Mouse (Mus musculus): ENCODE results near the gene Gbp9. TPM values are rescaled to one million over a fixed set of nuclear protein-coding genes. Genes with fewer than 3 reads are reported as not detected.
"Not testable (repeated sequence)": the region's sequence is repeated elsewhere in the genome, so short reads cannot be mapped to it uniquely, and the experiment has no call there.

The Gbp9 gene
- polyA plus RNA-seq, 1 experiment: 0.63 TPM

GRCm38 (mm10) chr5:105138906-105139305, 433 bp downstream of the Gbp9 start:
- H3K4me3 ChIP-seq (ENCODE audit: low read depth, low read length): no peak overlapping the region
- H3K27ac ChIP-seq (ENCODE audit: insufficient read depth, low read length): peak overlapping the region; percentile 2; the same call in 1 of the 2 replicates
- H3K36me3 ChIP-seq (ENCODE audit: control insufficient read depth, insufficient read depth, low read length, poor library complexity, severe bottlenecking): no peaks in the 10 kb centered on the region
- H3K9ac ChIP-seq (ENCODE audit: low read depth, poor library complexity, severe bottlenecking): no peak overlapping the region
- H3K9me3 ChIP-seq (replicated peaks; ENCODE audit: control insufficient read depth, insufficient read depth, low read length, poor library complexity, severe bottlenecking): no peaks in the 10 kb centered on the region
- no peaks in the 10 kb centered on the region for H3K4me1 ChIP-seq (ENCODE audit: control insufficient read depth, insufficient read depth, low read length)
- H3K27me3 ChIP-seq (ENCODE audit: control insufficient read depth, insufficient read depth, low read length, poor library complexity, severe bottlenecking): no peaks in the 10 kb centered on the region
- no peak for TF ChIP-seq POLR2A (IDR thresholded peaks at IDR 0.05; ENCODE audit: insufficient read depth, low read length)
- TF ChIP-seq EP300 (IDR thresholded peaks at IDR 0.05; ENCODE audit: insufficient read depth, low read depth, low read length): no peak
- no peak for TF ChIP-seq CTCF (IDR thresholded peaks at IDR 0.05; ENCODE audit: low read depth, low read length)

- H3K27me3 ChIP-seq (ENCODE audit: control insufficient read depth, insufficient read depth, low read length, poor library complexity, severe bottlenecking); H3K36me3 ChIP-seq (ENCODE audit: control insufficient read depth, insufficient read depth, low read length, poor library complexity, severe bottlenecking); H3K4me3 ChIP-seq (ENCODE audit: low read depth, low read length); H3K9ac ChIP-seq (ENCODE audit: low read depth, poor library complexity, severe bottlenecking); H3K4me1 ChIP-seq (ENCODE audit: control insufficient read depth, insufficient read depth, low read length); H3K9me3 ChIP-seq (replicated peaks; ENCODE audit: control insufficient read depth, insufficient read depth, low read length, poor library complexity, severe bottlenecking); H3K27ac ChIP-seq (ENCODE audit: insufficient read depth, low read length): not testable (repeated sequence)
These were observed 2.5 kb downstream of the Gbp9 start for GRCm38 (mm10) chr5:105136706-105137304.

GRCm38 (mm10) chr5:105121731-105122130, 17.6 kb downstream of the Gbp9 start:
- not testable (repeated sequence) for H3K9me3 ChIP-seq (replicated peaks; ENCODE audit: control insufficient read depth, insufficient read depth, low read length, poor library complexity, severe bottlenecking); H3K27ac ChIP-seq (ENCODE audit: insufficient read depth, low read length); H3K36me3 ChIP-seq (ENCODE audit: control insufficient read depth, insufficient read depth, low read length, poor library complexity, severe bottlenecking); H3K9ac ChIP-seq (ENCODE audit: low read depth, poor library complexity, severe bottlenecking); H3K27me3 ChIP-seq (ENCODE audit: control insufficient read depth, insufficient read depth, low read length, poor library complexity, severe bottlenecking); H3K4me1 ChIP-seq (ENCODE audit: control insufficient read depth, insufficient read depth, low read length); H3K4me3 ChIP-seq (ENCODE audit: low read depth, low read length)

- TF ChIP-seq POLR2A (IDR thresholded peaks at IDR 0.05; ENCODE audit: insufficient read depth, low read length) (no peak), CTCF (IDR thresholded peaks at IDR 0.05; ENCODE audit: low read depth, low read length) (no peak), EP300 (IDR thresholded peaks at IDR 0.05; ENCODE audit: insufficient read depth, low read depth, low read length) (no peak)
- Histone ChIP-seq H3K9ac (ENCODE audit: low read depth, poor library complexity, severe bottlenecking) (no peak overlapping the region), H3K9me3 (replicated peaks; ENCODE audit: control insufficient read depth, insufficient read depth, low read length, poor library complexity, severe bottlenecking) (peaks cover 2% of the 10 kb centered on the region; the same call in 1 of the 2 replicates), H3K36me3 (ENCODE audit: control insufficient read depth, insufficient read depth, low read length, poor library complexity, severe bottlenecking) (no peaks in the 10 kb centered on the region), H3K4me3 (ENCODE audit: low read depth, low read length) (no peak overlapping the region), H3K4me1 (ENCODE audit: control insufficient read depth, insufficient read depth, low read length) (no peaks in the 10 kb centered on the region), H3K27ac (ENCODE audit: insufficient read depth, low read length) (no peak overlapping the region), H3K27me3 (ENCODE audit: control insufficient read depth, insufficient read depth, low read length, poor library complexity, severe bottlenecking) (no peaks in the 10 kb centered on the region)
These were observed 23.6 kb downstream of the Gbp9 start for GRCm38 (mm10) chr5:105115740-105116139.

GRCm38 (mm10) chr5:105114696-105115095, 24.6 kb downstream of the Gbp9 start:
- Histone ChIP-seq H3K9me3 (replicated peaks; ENCODE audit: control insufficient read depth, insufficient read depth, low read length, poor library complexity, severe bottlenecking) (peaks cover 2% of the 10 kb centered on the region; the same call in 1 of the 2 replicates), H3K4me3 (ENCODE audit: low read depth, low read length) (no peak overlapping the region), H3K9ac (ENCODE audit: low read depth, poor library complexity, severe bottlenecking) (no peak overlapping the region), H3K36me3 (ENCODE audit: control insufficient read depth, insufficient read depth, low read length, poor library complexity, severe bottlenecking) (no peaks in the 10 kb centered on the region), H3K27ac (ENCODE audit: insufficient read depth, low read length) (no peak overlapping the region), H3K27me3 (ENCODE audit: control insufficient read depth, insufficient read depth, low read length, poor library complexity, severe bottlenecking) (no peaks in the 10 kb centered on the region), H3K4me1 (ENCODE audit: control insufficient read depth, insufficient read depth, low read length) (no peaks in the 10 kb centered on the region)
- TF ChIP-seq EP300 (IDR thresholded peaks at IDR 0.05; ENCODE audit: insufficient read depth, low read depth, low read length): no peak
- no peak for TF ChIP-seq POLR2A (IDR thresholded peaks at IDR 0.05; ENCODE audit: insufficient read depth, low read length)
- no peak for TF ChIP-seq CTCF (IDR thresholded peaks at IDR 0.05; ENCODE audit: low read depth, low read length)

- no peaks in the 10 kb centered on the region for H3K27me3 ChIP-seq (ENCODE audit: control insufficient read depth, insufficient read depth, low read length, poor library complexity, severe bottlenecking)
- no peak overlapping the region for H3K4me3 ChIP-seq (ENCODE audit: low read depth, low read length)
- no peak overlapping the region for H3K27ac ChIP-seq (ENCODE audit: insufficient read depth, low read length)
- H3K4me1 ChIP-seq (ENCODE audit: control insufficient read depth, insufficient read depth, low read length): no peaks in the 10 kb centered on the region
- no peak overlapping the region for H3K9ac ChIP-seq (ENCODE audit: low read depth, poor library complexity, severe bottlenecking)
- no peaks in the 10 kb centered on the region for H3K36me3 ChIP-seq (ENCODE audit: control insufficient read depth, insufficient read depth, low read length, poor library complexity, severe bottlenecking)
- peaks cover 2% of the 10 kb centered on the region; the same call in 1 of the 2 replicates for H3K9me3 ChIP-seq (replicated peaks; ENCODE audit: control insufficient read depth, insufficient read depth, low read length, poor library complexity, severe bottlenecking)
- TF ChIP-seq EP300 (IDR thresholded peaks at IDR 0.05; ENCODE audit: insufficient read depth, low read depth, low read length) (no peak), POLR2A (IDR thresholded peaks at IDR 0.05; ENCODE audit: insufficient read depth, low read length) (no peak), CTCF (IDR thresholded peaks at IDR 0.05; ENCODE audit: low read depth, low read length) (no peak)
These were observed 25.7 kb downstream of the Gbp9 start for GRCm38 (mm10) chr5:105113656-105114055.

- not testable (repeated sequence) for H3K9me3 ChIP-seq (replicated peaks; ENCODE audit: control insufficient read depth, insufficient read depth, low read length, poor library complexity, severe bottlenecking); H3K9ac ChIP-seq (ENCODE audit: low read depth, poor library complexity, severe bottlenecking); H3K36me3 ChIP-seq (ENCODE audit: control insufficient read depth, insufficient read depth, low read length, poor library complexity, severe bottlenecking); H3K4me1 ChIP-seq (ENCODE audit: control insufficient read depth, insufficient read depth, low read length); H3K27me3 ChIP-seq (ENCODE audit: control insufficient read depth, insufficient read depth, low read length, poor library complexity, severe bottlenecking); H3K27ac ChIP-seq (ENCODE audit: insufficient read depth, low read length); H3K4me3 ChIP-seq (ENCODE audit: low read depth, low read length)
These were observed 29.0 kb downstream of the Gbp9 start for GRCm38 (mm10) chr5:105110271-105110852.

- H3K27me3 ChIP-seq (ENCODE audit: control insufficient read depth, insufficient read depth, low read length, poor library complexity, severe bottlenecking); H3K4me3 ChIP-seq (ENCODE audit: low read depth, low read length); H3K27ac ChIP-seq (ENCODE audit: insufficient read depth, low read length); H3K4me1 ChIP-seq (ENCODE audit: control insufficient read depth, insufficient read depth, low read length); H3K9me3 ChIP-seq (replicated peaks; ENCODE audit: control insufficient read depth, insufficient read depth, low read length, poor library complexity, severe bottlenecking); H3K9ac ChIP-seq (ENCODE audit: low read depth, poor library complexity, severe bottlenecking); H3K36me3 ChIP-seq (ENCODE audit: control insufficient read depth, insufficient read depth, low read length, poor library complexity, severe bottlenecking): not testable (repeated sequence)
These were observed 29.6 kb downstream of the Gbp9 start for GRCm38 (mm10) chr5:105109775-105110174.

- H3K36me3 ChIP-seq (ENCODE audit: control insufficient read depth, insufficient read depth, low read length, poor library complexity, severe bottlenecking); H3K9ac ChIP-seq (ENCODE audit: low read depth, poor library complexity, severe bottlenecking); H3K27me3 ChIP-seq (ENCODE audit: control insufficient read depth, insufficient read depth, low read length, poor library complexity, severe bottlenecking); H3K4me3 ChIP-seq (ENCODE audit: low read depth, low read length); H3K4me1 ChIP-seq (ENCODE audit: control insufficient read depth, insufficient read depth, low read length); H3K27ac ChIP-seq (ENCODE audit: insufficient read depth, low read length); H3K9me3 ChIP-seq (replicated peaks; ENCODE audit: control insufficient read depth, insufficient read depth, low read length, poor library complexity, severe bottlenecking): not testable (repeated sequence)
These were observed 33.6 kb downstream of the Gbp9 start for GRCm38 (mm10) chr5:105105689-105106088.

All from ES-Bruce4 (cell line).